Mouse (Mus musculus) small intestine, adult 2 months (tissue): ENCODE data around the gene Pnpla2. TPM values are rescaled to one million over a fixed set of nuclear protein-coding genes. Genes with fewer than 3 reads are reported as not detected.

Experiments
- H3K27ac ChIP-seq: fragments of 200-500 bp; 2 replicates; pipeline ENCODE4 v1.5.1; 2012; ENCODE audit warnings: low read depth, low read length, control low read depth, inconsistent platforms; ENCODE audit not compliant: insufficient read depth
- H3K27me3 ChIP-seq: fragments of 200-500 bp; 2 replicates; pipeline ENCODE4 v1.6.1; 2012; ENCODE audit warnings: mild to moderate bottlenecking, moderate library complexity, low read length, inconsistent platforms; ENCODE audit not compliant: control insufficient read depth, insufficient read depth
- H3K36me3 ChIP-seq: fragments of 200-500 bp; 2 replicates; pipeline ENCODE4 v1.6.1; 2012; ENCODE audit warnings: mild to moderate bottlenecking, low read length, control low read depth, inconsistent platforms; ENCODE audit not compliant: control insufficient read depth, insufficient read depth
- H3K4me1 ChIP-seq: fragments of 200-500 bp; 2 replicates; pipeline ENCODE4 v1.6.1; 2012; ENCODE audit warnings: low read length, inconsistent platforms, mixed read lengths; ENCODE audit not compliant: control insufficient read depth, insufficient read depth, insufficient read length
- H3K4me3 ChIP-seq: fragments of 200-500 bp; 2 replicates; pipeline ENCODE4 v1.5.1; 2012; ENCODE audit warnings: low read depth, mild to moderate bottlenecking, control low read depth, inconsistent platforms, low read length, moderate library complexity
- CTCF ChIP-seq: fragments of 200-500 bp; IDR thresholded peaks from 2 replicates; pipeline ENCODE4 v1.5.1; 2012; ENCODE audit warnings: low read depth, mild to moderate bottlenecking, control low read depth, inconsistent platforms, low read length, moderate library complexity, mixed read lengths; ENCODE audit not compliant: insufficient replicate concordance, insufficient read length; ENCODE audit errors: extremely low read depth
- POLR2A ChIP-seq: fragments of 200-500 bp; IDR thresholded peaks from 2 replicates; pipeline ENCODE4 v1.6.1; 2012; ENCODE audit warnings: low read depth, mild to moderate bottlenecking, control low read depth, inconsistent platforms, low read length, moderate library complexity
- WGBS: fragments of 180-500 bp; shearing (Covaris S2); methylation state at CpG from one replicate; pipeline ENCODE4 v1.1.7; 2018; 5-methylcytosine and 5-hydroxymethylcytosine counted together
- polyA plus RNA-seq: library from polyadenylated mRNA; depleted of rRNA; stranded (reverse); fragments of >200 nt; gene quantifications from 2 replicates; pipeline ENCODE4 v1.2.3, GENCODE M21; 2012; rRNA removed

Pnpla2 gene
- polyA plus RNA-seq, 1 experiment, result 319 TPM

DNA sequence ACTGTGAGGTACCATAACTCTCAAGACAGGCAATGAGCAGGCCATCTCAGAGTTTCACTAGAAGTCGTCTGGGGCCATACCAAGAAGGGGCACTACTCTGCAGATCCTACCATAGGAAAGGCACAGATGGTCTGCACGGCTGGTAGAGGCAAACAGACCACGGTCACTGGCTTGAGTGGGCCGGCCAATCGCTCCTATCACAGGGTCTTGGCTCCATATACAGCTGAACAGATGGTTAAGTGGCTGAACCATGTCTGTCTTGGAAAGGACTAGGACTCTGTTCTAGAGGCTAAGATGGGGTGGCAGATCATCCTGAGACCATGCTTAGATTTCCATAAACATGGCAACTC lies 47.5 kb downstream of the Pnpla2 start:
- Histone ChIP-seq H3K36me3 (peaks cover 2% of the 10 kb centered on the region), H3K4me1 (peaks cover 2% of the 10 kb centered on the region; the same call in 1 of the 2 replicates), H3K4me3 (no peak overlapping the region), H3K27ac (no peak overlapping the region), H3K27me3 (no peaks in the 10 kb centered on the region)
- TF ChIP-seq CTCF (no peak), POLR2A (no peak)
- 95% methylated on average over 5 of the region's 5 CpGs for WGBS

DNA sequence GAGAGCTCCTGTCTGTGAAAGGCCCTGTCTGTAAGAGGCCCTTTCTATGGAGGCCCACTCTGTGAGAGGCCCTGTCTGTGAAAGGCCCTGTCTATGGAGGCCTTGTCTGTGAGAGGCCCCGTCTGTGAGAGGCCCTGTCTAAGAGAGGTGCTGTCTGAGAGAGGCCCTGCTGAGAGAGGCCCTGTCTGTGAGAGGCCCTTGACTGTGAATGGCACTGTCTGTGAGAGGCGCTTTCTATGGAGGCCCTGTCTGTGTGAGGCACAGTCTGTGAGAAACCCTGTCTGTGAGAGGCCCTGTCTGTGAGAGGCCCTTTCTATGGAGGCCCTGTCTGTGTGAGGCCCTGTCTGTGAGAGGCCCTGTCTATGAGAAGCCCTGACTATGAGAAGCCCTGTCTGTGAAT lies 51.3 kb downstream of the Pnpla2 start:
- WGBS, result 92% methylated on average over 2 of the region's 2 CpGs
- peaks cover 5% of the 10 kb centered on the region; the same call in 1 of the 2 replicates for H3K36me3 ChIP-seq
- H3K4me1 ChIP-seq, result peaks cover 2% of the 10 kb centered on the region; the same call in 1 of the 2 replicates
- H3K4me3 ChIP-seq, result no peak overlapping the region
- no peaks in the 10 kb centered on the region for H3K27me3 ChIP-seq
- TF ChIP-seq POLR2A (no peak), CTCF (no peak)
- H3K27ac ChIP-seq, result no peak overlapping the region

DNA sequence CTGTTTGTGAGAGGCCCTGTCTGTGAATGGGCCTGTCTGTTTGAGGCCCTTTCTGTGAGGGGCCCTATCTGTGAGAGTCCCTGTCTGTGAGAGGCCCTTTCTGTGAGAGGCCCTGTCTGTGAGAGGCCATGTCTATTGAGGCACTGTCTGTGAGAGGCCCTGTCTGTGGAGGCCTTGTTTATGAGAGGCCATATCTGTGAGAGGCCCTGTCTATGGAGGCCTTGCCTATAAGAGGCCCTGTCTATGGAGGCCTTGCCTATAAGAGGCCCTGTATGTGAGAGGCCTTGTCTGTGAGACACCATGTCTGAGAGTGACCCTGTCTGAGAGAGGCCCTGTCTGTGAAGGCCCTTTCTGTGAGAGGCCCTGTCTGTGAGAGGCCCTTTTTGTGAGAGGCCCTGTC lies 53.2 kb downstream of the Pnpla2 start:
- peaks cover 2% of the 10 kb centered on the region; the same call in 1 of the 2 replicates for H3K4me1 ChIP-seq
- TF ChIP-seq POLR2A (no peak), CTCF (no peak)
- H3K27ac ChIP-seq, result no peak overlapping the region
- no peaks in the 10 kb centered on the region for H3K27me3 ChIP-seq
- peaks cover 8% of the 10 kb centered on the region; the same call in 1 of the 2 replicates for H3K36me3 ChIP-seq
- no peak overlapping the region for H3K4me3 ChIP-seq

DNA sequence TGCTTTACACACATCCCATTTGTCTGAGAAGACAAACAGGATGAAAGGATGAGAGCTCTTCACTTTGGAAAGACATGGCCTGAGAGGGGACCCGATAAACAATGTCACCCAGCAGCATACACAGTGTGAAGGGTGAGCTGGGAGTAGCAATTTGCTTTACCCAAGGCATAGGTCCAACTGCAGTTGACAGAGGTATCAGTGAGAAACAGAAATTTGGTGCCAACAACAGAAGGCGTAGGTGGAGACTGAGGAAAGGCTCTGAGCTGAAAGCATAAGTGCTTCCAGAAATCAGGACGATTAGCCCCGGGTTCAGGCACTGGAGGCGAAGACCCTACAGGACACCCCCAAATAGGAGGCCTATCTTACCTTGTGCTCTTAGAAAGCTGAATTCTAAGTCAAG lies 55.2 kb downstream of the Pnpla2 start:
- WGBS, result 96% methylated on average over 5 of the region's 5 CpGs
- Histone ChIP-seq H3K36me3 (peaks cover 15% of the 10 kb centered on the region), H3K4me3 (no peak overlapping the region), H3K27me3 (no peaks in the 10 kb centered on the region), H3K27ac (no peak overlapping the region), H3K4me1 (peaks cover 2% of the 10 kb centered on the region; the same call in 1 of the 2 replicates)
- TF ChIP-seq POLR2A, result no peak
- TF ChIP-seq CTCF, result no peak

Other genes with a start within 250 kb of the Pnpla2 start
- gene Lmntd2, start 241.1 kb upstream of the Pnpla2 start, polyA plus RNA-seq, result 4.9 and 8.1 TPM in 2 replicates
- 115 and 258 TPM in 2 replicates for gene Rassf7, start 239.3 kb upstream of the Pnpla2 start, polyA plus RNA-seq
- 21.3 and 34.2 TPM in 2 replicates for gene Phrf1, start 226.4 kb upstream of the Pnpla2 start, polyA plus RNA-seq
- gene Irf7, start 188.7 kb upstream of the Pnpla2 start, polyA plus RNA-seq, result 91.6 and 484 TPM in 2 replicates
- gene Cdhr5, start 178.4 kb upstream of the Pnpla2 start, polyA plus RNA-seq, result 536 and 1,345 TPM in 2 replicates
- gene Sct, start 176.1 kb upstream of the Pnpla2 start, polyA plus RNA-seq, result 337 and 777 TPM in 2 replicates
- 0.04 and 0.30 TPM in 2 replicates for gene Drd4, start 163.2 kb upstream of the Pnpla2 start, polyA plus RNA-seq
- gene Deaf1, start 127.5 kb upstream of the Pnpla2 start, polyA plus RNA-seq, result 14.7 and 26.0 TPM in 2 replicates
- 11.1 and 23.7 TPM in 2 replicates for gene Tmem80, start 127.5 kb upstream of the Pnpla2 start, polyA plus RNA-seq
- 279 and 528 TPM in 2 replicates for gene Eps8l2, start 116.3 kb upstream of the Pnpla2 start, polyA plus RNA-seq
- 191 and 473 TPM in 2 replicates for gene Taldo1, start 63.0 kb upstream of the Pnpla2 start, polyA plus RNA-seq
- gene Gatd1, start 41.1 kb upstream of the Pnpla2 start, polyA plus RNA-seq, result 23.8 and 48.4 TPM in 2 replicates
- 0.84 and 1.0 TPM in 2 replicates for gene Cend1, start 25.7 kb upstream of the Pnpla2 start, polyA plus RNA-seq
- 104 and 488 TPM in 2 replicates for gene Slc25a22, start 17.3 kb upstream of the Pnpla2 start, polyA plus RNA-seq
- 5.8 and 13.9 TPM in 2 replicates for gene Pidd1, start 11.2 kb upstream of the Pnpla2 start, polyA plus RNA-seq
- gene Rplp2, start 7.8 kb upstream of the Pnpla2 start, polyA plus RNA-seq, result 287 and 441 TPM in 2 replicates
- 32.6 and 57.1 TPM in 2 replicates for gene Cracr2b, start 5.9 kb downstream of the Pnpla2 start, polyA plus RNA-seq
- 209 and 414 TPM in 2 replicates for gene Cd151, start 12.2 kb downstream of the Pnpla2 start, polyA plus RNA-seq
- 29.9 and 30.2 TPM in 2 replicates for gene Polr2l, start 19.9 kb downstream of the Pnpla2 start, polyA plus RNA-seq
- 15.7 and 16.1 TPM in 2 replicates for gene Tspan4, start 20.0 kb downstream of the Pnpla2 start, polyA plus RNA-seq
- gene Chid1, start 84.7 kb downstream of the Pnpla2 start, polyA plus RNA-seq, result 21.5 and 30.7 TPM in 2 replicates
- 49.6 and 109 TPM in 2 replicates for gene Ap2a2, start 107.0 kb downstream of the Pnpla2 start, polyA plus RNA-seq
- gene Muc6, start 200.1 kb downstream of the Pnpla2 start, polyA plus RNA-seq, result 1.4 and 475 TPM in 2 replicates
- gene Muc2, start 235.1 kb downstream of the Pnpla2 start, polyA plus RNA-seq, result 453 and 2,633 TPM in 2 replicates